Mouse (Mus musculus) T-helper 2 cell (primary cell): ENCODE results near the gene Hax1.

ENCODE experiments used
- in situ Hi-C: fragments of 300-600 bp; cut with MboI, MseI; formaldehyde crosslinking; loops from one replicate; pipeline ENCODE4 v1.15.1; 2025; ENCODE audit warnings: high pct_unique_total_duplicates

Hax1 gene

DNA sequence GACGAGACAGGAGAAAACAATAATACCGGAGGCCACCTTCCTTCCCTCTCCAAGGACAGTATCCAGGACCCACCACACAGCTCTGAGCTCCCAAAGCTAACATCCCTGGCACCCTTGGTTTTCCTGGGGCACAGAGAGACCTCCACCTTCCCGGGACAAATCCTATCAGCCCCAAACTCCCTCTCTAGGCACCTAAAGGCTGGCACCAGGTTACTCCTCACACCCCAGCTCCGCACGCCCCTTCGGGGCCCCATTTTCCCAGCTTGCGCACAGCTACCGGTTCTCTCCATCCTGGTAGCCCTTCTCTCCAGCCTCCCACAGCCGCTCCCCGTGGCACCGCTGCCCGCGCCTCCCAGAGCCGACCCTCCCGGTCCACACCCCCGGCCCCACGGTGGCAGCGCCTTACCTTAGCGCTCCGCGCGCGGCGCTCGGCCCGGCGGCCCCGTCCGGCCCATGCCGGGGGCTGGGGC, 35.8 kb downstream of the Hax1 start:
- in situ Hi-C loops: no loop called here

DNA sequence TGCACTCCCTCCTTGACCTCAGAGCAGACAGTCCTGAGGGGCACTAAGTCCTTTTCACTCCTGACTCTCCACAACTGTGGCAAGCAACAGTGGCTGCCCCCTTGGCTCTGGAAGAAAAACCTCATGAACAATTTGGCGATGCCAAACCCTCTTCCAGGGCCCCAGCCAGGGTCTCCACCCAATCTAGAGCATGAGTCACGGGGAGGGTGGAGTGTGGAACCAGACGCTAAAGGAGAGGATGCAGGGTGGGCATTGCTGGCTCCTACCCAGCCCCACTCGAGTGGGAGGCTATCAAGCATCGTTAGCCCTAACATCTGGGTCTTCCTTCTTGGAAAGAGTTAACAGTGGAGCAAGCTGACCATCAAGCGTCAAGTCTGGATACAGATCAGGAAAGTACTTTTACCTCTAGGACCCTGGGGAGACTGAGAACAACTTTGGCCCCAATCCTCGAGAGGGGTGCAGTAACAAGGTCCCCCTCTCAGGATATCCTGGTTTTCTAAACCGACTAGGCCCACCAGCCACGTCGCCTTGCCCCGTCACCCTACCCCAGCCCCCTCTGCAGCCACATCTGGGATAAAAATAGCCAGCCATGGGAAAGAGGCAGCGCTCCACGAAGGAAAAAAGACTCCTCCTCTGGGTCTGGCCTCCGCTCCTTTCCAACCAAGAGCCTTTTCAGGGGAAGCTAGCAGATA, 36.4 kb downstream of the Hax1 start:
- in situ Hi-C loops: no loop called here

GRCm38 (mm10) chr3:89961436-89961835, 37.1 kb downstream of the Hax1 start:
- in situ Hi-C loops: no loop called here

GRCm38 (mm10) chr3:89960469-89960868, 38.1 kb downstream of the Hax1 start:
- in situ Hi-C loops: no loop called here

GRCm38 (mm10) chr3:89959435-89959834, 39.1 kb downstream of the Hax1 start:
- in situ Hi-C loops: no loop called here

- in situ Hi-C loops: no loop called here
Measured at GRCm38 (mm10) chr3:89957880-89958279, 40.7 kb downstream of the Hax1 start.

- in situ Hi-C loops: no loop called here
Measured at GRCm38 (mm10) chr3:89956177-89956971, 42.2 kb downstream of the Hax1 start.

GRCm38 (mm10) chr3:89953420-89953819, 45.2 kb downstream of the Hax1 start:
- in situ Hi-C loops: no loop called here

- in situ Hi-C loops: no loop called here
Measured at GRCm38 (mm10) chr3:89948655-89949054, 49.9 kb downstream of the Hax1 start.

- in situ Hi-C loops: no loop called here
Measured at GRCm38 (mm10) chr3:89948021-89948420, 50.6 kb downstream of the Hax1 start.
